Mouse (Mus musculus): ENCODE results near the gene Efna4. TPM values are rescaled to one million over a fixed set of nuclear protein-coding genes. Genes with fewer than 3 reads are reported as not detected.

Efna4 gene
- 0.37 TPM for polyA plus RNA-seq (2014; fragmentation: Illumina TruSeq; extraction: RNeasy Lipid Tissue Mini Kit (QIAGEN cat#74804); ENCODE audit: low read depth, low replicate concordance)

DNA sequence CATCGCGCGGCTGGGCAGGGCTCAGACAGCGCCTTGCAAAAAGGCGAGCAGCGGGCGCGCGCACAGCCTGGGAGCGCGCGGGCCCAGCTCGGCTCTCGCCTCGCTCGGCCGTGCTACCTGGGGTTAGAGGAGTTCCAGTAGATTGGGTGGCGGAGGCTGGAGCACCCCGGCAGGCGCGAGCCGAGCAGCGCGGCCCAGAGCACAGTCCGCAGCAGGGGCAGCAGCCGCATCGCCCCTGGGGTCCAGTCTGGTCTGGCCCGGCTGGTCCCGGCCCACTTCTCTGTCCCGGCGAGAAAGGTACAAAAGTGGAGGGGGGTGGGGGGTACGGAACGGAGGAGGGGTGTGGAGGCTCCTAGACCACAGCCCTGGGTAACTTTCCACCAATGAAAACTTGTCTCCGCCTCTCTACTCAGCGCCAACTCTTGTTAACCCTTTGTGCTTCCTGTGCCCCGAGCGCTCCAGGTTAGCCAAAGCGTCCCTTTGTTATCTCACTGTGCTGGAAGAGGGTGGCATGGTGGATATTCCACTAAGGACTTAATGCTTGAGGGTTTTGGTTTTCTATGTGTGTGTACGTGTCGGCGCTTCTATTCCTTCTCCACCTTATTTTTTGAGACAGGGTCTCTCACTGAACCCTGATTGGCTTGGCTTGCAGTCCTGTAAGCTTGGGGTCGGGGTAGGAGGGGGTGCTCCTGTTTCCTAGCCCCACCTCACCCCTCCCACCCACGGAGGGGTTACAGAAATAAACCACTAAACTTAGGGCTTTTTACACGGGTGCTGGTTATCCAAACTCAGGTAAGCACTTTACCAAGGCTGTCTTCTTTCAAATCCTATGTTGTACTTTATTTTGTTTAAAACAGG is at the start of gene Efna4:
TSS of gene Efna4 (minus strand) at position 308 of the 858 bp plus-strand sequence.

DNA sequence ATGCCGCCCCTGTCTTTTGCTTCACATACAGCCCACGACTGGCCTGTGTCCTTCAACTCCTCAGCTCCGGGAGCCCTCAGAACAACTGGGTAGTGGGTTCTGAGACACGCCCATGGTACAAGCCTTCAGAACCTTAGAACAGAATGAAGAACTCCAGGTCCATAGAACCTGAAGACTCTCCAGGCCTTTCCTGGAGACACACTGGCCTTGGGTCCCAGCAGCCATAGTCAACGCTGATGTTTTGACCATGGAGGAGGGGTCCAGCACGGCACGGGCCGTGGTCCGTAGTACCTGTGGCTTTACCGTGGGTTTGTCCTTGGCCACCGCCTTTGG is 27.3 kb upstream of the Efna4 start, which contains the start of gene Dcst1:
TSS of gene Dcst1 (minus strand) at position 101 of the 333 bp plus-strand sequence.

DNA sequence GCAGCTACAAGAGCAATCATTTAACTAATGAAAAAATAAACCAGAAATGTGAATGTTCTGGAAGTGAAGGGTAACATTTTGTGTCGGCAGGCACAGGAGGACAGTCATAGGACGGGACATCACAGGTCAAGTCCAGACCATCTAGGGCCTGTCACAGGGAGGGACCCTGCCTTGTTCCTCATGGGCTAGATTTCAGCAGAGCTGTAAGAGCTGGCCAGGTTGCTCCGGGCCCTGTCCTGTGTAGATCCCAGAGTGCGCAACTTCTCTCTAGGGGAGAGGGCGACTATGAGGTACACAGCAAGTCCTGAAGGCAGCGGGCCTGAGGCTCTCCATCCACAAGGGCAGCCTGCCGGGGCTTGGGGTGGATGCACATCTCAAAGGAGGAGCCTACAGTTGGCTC is 23.8 kb upstream of the Efna4 start, which contains the start of gene Dcst2:
TSS of gene Dcst2 (plus strand) at position 301 of the 400 bp plus-strand sequence.

DNA sequence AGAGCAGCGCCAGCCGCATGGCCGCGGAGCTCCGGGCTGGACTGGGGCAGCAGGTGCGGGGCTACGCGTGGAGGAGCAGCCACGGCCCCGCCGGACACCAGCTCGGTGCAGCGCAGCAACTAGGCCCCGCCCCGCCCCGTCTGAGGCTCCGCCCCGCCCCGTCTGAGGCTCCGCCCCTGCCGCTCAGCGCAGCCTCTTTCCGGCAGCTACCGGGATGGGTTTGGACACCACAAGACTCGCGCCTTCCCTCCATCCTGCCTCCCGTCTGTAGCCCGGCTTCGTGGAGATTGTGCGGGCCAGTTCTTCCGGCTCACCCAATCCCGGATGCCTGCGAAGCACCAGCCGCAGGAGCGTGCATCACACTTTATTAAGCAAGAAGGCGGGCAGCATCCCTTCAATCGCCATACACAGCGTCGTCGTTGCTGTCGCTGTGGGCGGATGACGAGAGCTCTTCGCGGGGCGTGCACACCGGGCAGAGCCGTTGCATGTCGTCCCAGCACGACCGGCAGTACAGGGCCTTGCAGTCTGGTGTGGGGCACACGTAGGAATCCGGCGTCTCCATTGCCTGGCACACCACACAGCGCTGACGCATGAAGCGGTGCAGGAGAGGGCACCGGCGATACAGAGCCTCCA is 12.2 kb upstream of the Efna4 start, which contains the start of gene Adam15:
TSS of gene Adam15 (minus strand) at position 128 of the 633 bp plus-strand sequence.

DNA sequence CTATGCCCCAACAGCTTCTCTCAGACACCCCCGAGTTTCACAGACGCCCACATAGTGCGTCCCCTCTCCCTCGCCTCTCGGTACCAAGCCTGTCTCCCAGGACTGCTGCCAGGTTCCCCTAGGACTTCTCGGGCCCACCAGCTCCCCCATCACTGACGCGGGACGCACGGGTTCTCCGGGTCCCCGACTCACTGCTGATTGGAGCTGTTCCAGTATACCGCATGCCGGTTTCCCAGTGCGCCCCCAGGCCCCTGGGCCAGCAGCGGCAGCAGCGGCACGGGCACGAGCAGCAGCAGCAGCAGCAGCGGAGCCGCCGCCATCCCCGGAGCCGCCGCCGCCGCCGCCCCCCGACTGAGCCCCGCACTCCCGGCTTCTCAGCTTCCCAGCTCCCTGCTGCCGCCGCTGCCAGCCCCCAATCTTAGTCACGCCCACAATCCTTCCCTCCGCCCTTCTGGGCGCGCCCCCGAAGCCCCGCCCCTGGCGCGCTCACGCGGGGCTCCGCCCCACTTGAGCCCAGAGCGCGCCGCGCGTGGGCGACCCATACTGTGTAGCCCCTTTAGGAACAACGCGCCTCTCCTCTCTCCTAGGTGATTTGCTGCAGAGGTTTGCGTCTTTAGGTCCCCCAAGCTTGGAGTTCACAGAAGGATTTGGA is 15.2 kb downstream of the Efna4 start, which contains the start of gene Efna3:
TSS of gene Efna3 (minus strand) at position 452 of the 652 bp plus-strand sequence.

Other genes with a start within 250 kb of the Efna4 start
- gene Rusc1, start 244.7 kb downstream of the Efna4 start, polyA plus RNA-seq (2014; fragmentation: Illumina TruSeq; extraction: RNeasy Lipid Tissue Mini Kit (QIAGEN cat#74804); ENCODE audit: low read depth, low replicate concordance) = 32.7 TPM
- not detected for gene Gm43738, start 236.9 kb downstream of the Efna4 start, polyA plus RNA-seq (2014; fragmentation: Illumina TruSeq; extraction: RNeasy Lipid Tissue Mini Kit (QIAGEN cat#74804); ENCODE audit: low read depth, low replicate concordance)
- gene Fdps, start 236.1 kb downstream of the Efna4 start, polyA plus RNA-seq (2014; fragmentation: Illumina TruSeq; extraction: RNeasy Lipid Tissue Mini Kit (QIAGEN cat#74804); ENCODE audit: low read depth, low replicate concordance) = 25.7 TPM
- not detected for gene Pklr, start 201.9 kb downstream of the Efna4 start, polyA plus RNA-seq (2014; fragmentation: Illumina TruSeq; extraction: RNeasy Lipid Tissue Mini Kit (QIAGEN cat#74804); ENCODE audit: low read depth, low replicate concordance)
- gene Hcn3, start 177.8 kb downstream of the Efna4 start, polyA plus RNA-seq (2014; fragmentation: Illumina TruSeq; extraction: RNeasy Lipid Tissue Mini Kit (QIAGEN cat#74804); ENCODE audit: low read depth, low replicate concordance) = 0.73 TPM
- 30.6 TPM for gene Clk2, start 173.2 kb downstream of the Efna4 start, polyA plus RNA-seq (2014; fragmentation: Illumina TruSeq; extraction: RNeasy Lipid Tissue Mini Kit (QIAGEN cat#74804); ENCODE audit: low read depth, low replicate concordance)
- 52.7 TPM for gene Scamp3, start 160.6 kb downstream of the Efna4 start, polyA plus RNA-seq (2014; fragmentation: Illumina TruSeq; extraction: RNeasy Lipid Tissue Mini Kit (QIAGEN cat#74804); ENCODE audit: low read depth, low replicate concordance)
- gene Fam189b, start 154.9 kb downstream of the Efna4 start, polyA plus RNA-seq (2014; fragmentation: Illumina TruSeq; extraction: RNeasy Lipid Tissue Mini Kit (QIAGEN cat#74804); ENCODE audit: low read depth, low replicate concordance) = 5.2 TPM
- gene Gba, start 135.1 kb downstream of the Efna4 start, polyA plus RNA-seq (2014; fragmentation: Illumina TruSeq; extraction: RNeasy Lipid Tissue Mini Kit (QIAGEN cat#74804); ENCODE audit: low read depth, low replicate concordance) = 17.9 TPM
- 12.0 TPM for gene Thbs3, start 122.8 kb downstream of the Efna4 start, polyA plus RNA-seq (2014; fragmentation: Illumina TruSeq; extraction: RNeasy Lipid Tissue Mini Kit (QIAGEN cat#74804); ENCODE audit: low read depth, low replicate concordance)
- gene Mtx1, start 110.9 kb downstream of the Efna4 start, polyA plus RNA-seq (2014; fragmentation: Illumina TruSeq; extraction: RNeasy Lipid Tissue Mini Kit (QIAGEN cat#74804); ENCODE audit: low read depth, low replicate concordance) = 78.4 TPM
- 0.18 TPM for gene Muc1, start 109.0 kb downstream of the Efna4 start, polyA plus RNA-seq (2014; fragmentation: Illumina TruSeq; extraction: RNeasy Lipid Tissue Mini Kit (QIAGEN cat#74804); ENCODE audit: low read depth, low replicate concordance)
- 57.1 TPM for gene Krtcap2, start 92.1 kb downstream of the Efna4 start, polyA plus RNA-seq (2014; fragmentation: Illumina TruSeq; extraction: RNeasy Lipid Tissue Mini Kit (QIAGEN cat#74804); ENCODE audit: low read depth, low replicate concordance)
- gene Trim46, start 91.7 kb downstream of the Efna4 start, polyA plus RNA-seq (2014; fragmentation: Illumina TruSeq; extraction: RNeasy Lipid Tissue Mini Kit (QIAGEN cat#74804); ENCODE audit: low read depth, low replicate concordance) = 1.0 TPM
- 48.2 TPM for gene Dpm3, start 78.7 kb downstream of the Efna4 start, polyA plus RNA-seq (2014; fragmentation: Illumina TruSeq; extraction: RNeasy Lipid Tissue Mini Kit (QIAGEN cat#74804); ENCODE audit: low read depth, low replicate concordance)
- gene Slc50a1, start 67.5 kb downstream of the Efna4 start, polyA plus RNA-seq (2014; fragmentation: Illumina TruSeq; extraction: RNeasy Lipid Tissue Mini Kit (QIAGEN cat#74804); ENCODE audit: low read depth, low replicate concordance) = 42.9 TPM
- 33.4 TPM for gene Efna1, start 56.9 kb downstream of the Efna4 start, polyA plus RNA-seq (2014; fragmentation: Illumina TruSeq; extraction: RNeasy Lipid Tissue Mini Kit (QIAGEN cat#74804); ENCODE audit: low read depth, low replicate concordance)
- gene Efna3, start 15.1 kb downstream of the Efna4 start, polyA plus RNA-seq (2014; fragmentation: Illumina TruSeq; extraction: RNeasy Lipid Tissue Mini Kit (QIAGEN cat#74804); ENCODE audit: low read depth, low replicate concordance) = not detected
- gene Adam15, start 12.0 kb upstream of the Efna4 start, polyA plus RNA-seq (2014; fragmentation: Illumina TruSeq; extraction: RNeasy Lipid Tissue Mini Kit (QIAGEN cat#74804); ENCODE audit: low read depth, low replicate concordance) = 92.6 TPM
- gene Dcst2, start 23.9 kb upstream of the Efna4 start, polyA plus RNA-seq (2014; fragmentation: Illumina TruSeq; extraction: RNeasy Lipid Tissue Mini Kit (QIAGEN cat#74804); ENCODE audit: low read depth, low replicate concordance) = not detected
- not detected for gene Dcst1, start 27.2 kb upstream of the Efna4 start, polyA plus RNA-seq (2014; fragmentation: Illumina TruSeq; extraction: RNeasy Lipid Tissue Mini Kit (QIAGEN cat#74804); ENCODE audit: low read depth, low replicate concordance)
- 25.7 TPM for gene Zbtb7b, start 56.7 kb upstream of the Efna4 start, polyA plus RNA-seq (2014; fragmentation: Illumina TruSeq; extraction: RNeasy Lipid Tissue Mini Kit (QIAGEN cat#74804); ENCODE audit: low read depth, low replicate concordance)
- gene Lenep, start 64.8 kb upstream of the Efna4 start, polyA plus RNA-seq (2014; fragmentation: Illumina TruSeq; extraction: RNeasy Lipid Tissue Mini Kit (QIAGEN cat#74804); ENCODE audit: low read depth, low replicate concordance) = not detected
- gene Flad1, start 73.8 kb upstream of the Efna4 start, polyA plus RNA-seq (2014; fragmentation: Illumina TruSeq; extraction: RNeasy Lipid Tissue Mini Kit (QIAGEN cat#74804); ENCODE audit: low read depth, low replicate concordance) = 50.8 TPM
- 3.8 TPM for gene Cks1b, start 80.4 kb upstream of the Efna4 start, polyA plus RNA-seq (2014; fragmentation: Illumina TruSeq; extraction: RNeasy Lipid Tissue Mini Kit (QIAGEN cat#74804); ENCODE audit: low read depth, low replicate concordance)
- gene Shc1, start 80.4 kb upstream of the Efna4 start, polyA plus RNA-seq (2014; fragmentation: Illumina TruSeq; extraction: RNeasy Lipid Tissue Mini Kit (QIAGEN cat#74804); ENCODE audit: low read depth, low replicate concordance) = 27.3 TPM
- 19.0 TPM for gene Pygo2, start 92.2 kb upstream of the Efna4 start, polyA plus RNA-seq (2014; fragmentation: Illumina TruSeq; extraction: RNeasy Lipid Tissue Mini Kit (QIAGEN cat#74804); ENCODE audit: low read depth, low replicate concordance)
- 78.1 TPM for gene Pbxip1, start 98.7 kb upstream of the Efna4 start, polyA plus RNA-seq (2014; fragmentation: Illumina TruSeq; extraction: RNeasy Lipid Tissue Mini Kit (QIAGEN cat#74804); ENCODE audit: low read depth, low replicate concordance)
- gene Pmvk, start 116.5 kb upstream of the Efna4 start, polyA plus RNA-seq (2014; fragmentation: Illumina TruSeq; extraction: RNeasy Lipid Tissue Mini Kit (QIAGEN cat#74804); ENCODE audit: low read depth, low replicate concordance) = 19.8 TPM
- gene Kcnn3, start 182.1 kb upstream of the Efna4 start, polyA plus RNA-seq (2014; fragmentation: Illumina TruSeq; extraction: RNeasy Lipid Tissue Mini Kit (QIAGEN cat#74804); ENCODE audit: low read depth, low replicate concordance) = 1.3 TPM